Mouse (Mus musculus): ENCODE measurements at regions not wholly inside any gene's neighbourhood (a gene's known extent, or its start where the extent isn't known, plus 50 kb on each side); places are given as distances from the start of the nearest gene placed in this dataset.

GRCm38 (mm10) chr16:29950791-29951190, 113.4 kb upstream of the Hes1 start:
- Histone ChIP-seq H3K27ac (ENCODE audit: insufficient read depth, low read depth) (no peak overlapping the region), H3K79me2 (replicated peaks; ENCODE audit: control insufficient read depth, extremely low read depth, insufficient read depth, poor library complexity, severe bottlenecking) (no peaks in the 10 kb centered on the region), H3K4me2 (ENCODE audit: insufficient read depth, low read depth, poor library complexity, severe bottlenecking) (no peak overlapping the region), H3K9me3 (replicated peaks; ENCODE audit: low read length) (no peaks in the 10 kb centered on the region), H3K36me3 (replicated peaks in 1 of 2; ENCODE audit: control insufficient read depth in 1 of 2, insufficient read depth in 1 of 2, low read length in 1 of 2) (no peaks in the 10 kb centered on the region), H3K27me3 (replicated peaks) (no peaks in the 10 kb centered on the region), H3K4me3 (replicated peaks in 1 of 3; ENCODE audit: low read depth in 2 of 3, low read length in 2 of 3, poor library complexity in 1 of 3) (no peak overlapping the region), H3K9ac (ENCODE audit: insufficient read depth, low read depth) (no peak overlapping the region), H3K4me1 (ENCODE audit: control insufficient read depth in 1 of 2, insufficient read depth in 2 of 2) (peaks cover 11 to 13% of the 10 kb centered on the region in 2 experiments)
- no peak for DNase-seq (ENCODE audit: extremely low read depth)
- dilution Hi-C loops (cut with MboI; ENCODE audit: extremely low pct_ligation_motif_present, extremely low pct_unique_long_range_greater_than_20kb, low sequenced_read_pairs): no loop called here
- no peak for TF ChIP-seq TBP (conservative IDR thresholded peaks at IDR 0.05; ENCODE audit: low read depth, low read length)
- TF ChIP-seq NRF1 (IDR thresholded peaks at IDR 0.05; ENCODE audit: low read depth, low read length): no peak
- TF ChIP-seq RAD21 (IDR thresholded peaks at IDR 0.05; ENCODE audit: low read depth, low read length): no peak
- no peak for TF ChIP-seq RCOR1 (conservative IDR thresholded peaks at IDR 0.05; ENCODE audit: low read depth, low read length)
- no peak for TF ChIP-seq MAFK (IDR thresholded peaks at IDR 0.05; ENCODE audit: insufficient replicate concordance, low read length)
- TF ChIP-seq MYC (IDR thresholded peaks at IDR 0.05; ENCODE audit: low read depth, low read length): no peak
- in situ Hi-C loops (cut with MboI; ENCODE audit: low pct_ligation_motif_present, low pct_unique_long_range_greater_than_20kb, low sequenced_read_pairs): no loop called here

- no peak overlapping the region for H3K27ac ChIP-seq (ENCODE audit: insufficient read depth, low read depth)
- in situ Hi-C loops (cut with MboI; ENCODE audit: low pct_ligation_motif_present, low pct_unique_long_range_greater_than_20kb, low sequenced_read_pairs): no loop called here
- H3K36me3 ChIP-seq (replicated peaks in 1 of 2; ENCODE audit: control insufficient read depth in 1 of 2, insufficient read depth in 1 of 2, low read length in 1 of 2): no peaks in the 10 kb centered on the region
- DNase-seq (ENCODE audit: extremely low read depth): no peak
- dilution Hi-C loops (cut with MboI; ENCODE audit: extremely low pct_ligation_motif_present, extremely low pct_unique_long_range_greater_than_20kb, low sequenced_read_pairs): no loop called here
- no peak overlapping the region for H3K4me2 ChIP-seq (ENCODE audit: insufficient read depth, low read depth, poor library complexity, severe bottlenecking)
- no peaks in the 10 kb centered on the region for H3K4me1 ChIP-seq (ENCODE audit: control insufficient read depth in 1 of 2, insufficient read depth in 2 of 2)
- TF ChIP-seq KAT2A (IDR thresholded peaks at IDR 0.05; ENCODE audit: insufficient replicate concordance, low read length): no peak
- no peak for TF ChIP-seq HCFC1 (IDR thresholded peaks at IDR 0.05; ENCODE audit: low read depth, low read length)
- no peak for TF ChIP-seq TCF12 (IDR thresholded peaks at IDR 0.05; ENCODE audit: low read depth, low read length)
- TF ChIP-seq BHLHE40 (IDR thresholded peaks at IDR 0.05; ENCODE audit: low read depth, low read length): no peak
- TF ChIP-seq MXI1 (IDR thresholded peaks at IDR 0.05; ENCODE audit: low read depth, low read length): no peak
- TF ChIP-seq ZNF384 (IDR thresholded peaks at IDR 0.05; ENCODE audit: low read depth, low read length): no peak
- TF ChIP-seq GABPA (IDR thresholded peaks at IDR 0.05; ENCODE audit: insufficient replicate concordance, low read depth, low read length): no peak
- H3K27me3 ChIP-seq (replicated peaks): no peaks in the 10 kb centered on the region
- no peaks in the 10 kb centered on the region for H3K9me3 ChIP-seq (replicated peaks; ENCODE audit: low read length)
- H3K9ac ChIP-seq (ENCODE audit: insufficient read depth, low read depth): no peak overlapping the region
- no peaks in the 10 kb centered on the region for H3K79me2 ChIP-seq (replicated peaks; ENCODE audit: control insufficient read depth, extremely low read depth, insufficient read depth, poor library complexity, severe bottlenecking)
- no peak overlapping the region for H3K4me3 ChIP-seq (replicated peaks in 1 of 3; ENCODE audit: low read depth in 2 of 3, low read length in 2 of 3, poor library complexity in 1 of 3)
Observed at GRCm38 (mm10) chr16:29954700-29955099, 109.5 kb upstream of the Hes1 start.

GRCm38 (mm10) chr16:29956904-29957303, 107.3 kb upstream of the Hes1 start:
- Histone ChIP-seq H3K79me2 (replicated peaks; ENCODE audit: control insufficient read depth, extremely low read depth, insufficient read depth, poor library complexity, severe bottlenecking) (no peaks in the 10 kb centered on the region), H3K4me3 (replicated peaks in 1 of 3; ENCODE audit: low read depth in 2 of 3, low read length in 2 of 3, poor library complexity in 1 of 3) (no peak overlapping the region), H3K9me3 (replicated peaks; ENCODE audit: low read length) (no peaks in the 10 kb centered on the region), H3K36me3 (replicated peaks in 1 of 2; ENCODE audit: control insufficient read depth in 1 of 2, insufficient read depth in 1 of 2, low read length in 1 of 2) (no peaks in the 10 kb centered on the region), H3K9ac (ENCODE audit: insufficient read depth, low read depth) (no peak overlapping the region), H3K4me1 (ENCODE audit: control insufficient read depth in 1 of 2, insufficient read depth in 2 of 2) (no peaks in the 10 kb centered on the region), H3K27me3 (replicated peaks) (no peaks in the 10 kb centered on the region), H3K27ac (ENCODE audit: insufficient read depth, low read depth) (no peak overlapping the region), H3K4me2 (ENCODE audit: insufficient read depth, low read depth, poor library complexity, severe bottlenecking) (no peak overlapping the region)
- dilution Hi-C loops (cut with MboI; ENCODE audit: extremely low pct_ligation_motif_present, extremely low pct_unique_long_range_greater_than_20kb, low sequenced_read_pairs): no loop called here
- TF ChIP-seq CHD1 (IDR thresholded peaks at IDR 0.05; ENCODE audit: low read depth, low read length) (no peak), HCFC1 (IDR thresholded peaks at IDR 0.05; ENCODE audit: low read depth, low read length) (no peak), TCF12 (IDR thresholded peaks at IDR 0.05; ENCODE audit: low read depth, low read length) (no peak), CTCF (conservative IDR thresholded peaks at IDR 0.05 in 1 of 2, IDR thresholded peaks at IDR 0.05 in 1 of 2; ENCODE audit: low read depth in 2 of 2, low read length in 2 of 2) (no peak), MXI1 (IDR thresholded peaks at IDR 0.05; ENCODE audit: low read depth, low read length) (no peak), NRF1 (IDR thresholded peaks at IDR 0.05; ENCODE audit: low read depth, low read length) (no peak), MEF2A (IDR thresholded peaks at IDR 0.05; ENCODE audit: borderline replicate concordance, low read depth, low read length) (no peak), ZC3H11A (IDR thresholded peaks at IDR 0.05; ENCODE audit: low read depth, low read length) (no peak), KAT2A (IDR thresholded peaks at IDR 0.05; ENCODE audit: insufficient replicate concordance, low read length) (no peak), CHD2 (IDR thresholded peaks at IDR 0.05; ENCODE audit: low read length) (no peak), MAZ (IDR thresholded peaks at IDR 0.05; ENCODE audit: low read depth, low read length) (no peak), PAX5 (IDR thresholded peaks at IDR 0.05; ENCODE audit: low read length) (no peak), GABPA (IDR thresholded peaks at IDR 0.05; ENCODE audit: insufficient replicate concordance, low read depth, low read length) (no peak)
- no peak for DNase-seq (ENCODE audit: extremely low read depth)
- in situ Hi-C loops (cut with MboI; ENCODE audit: low pct_ligation_motif_present, low pct_unique_long_range_greater_than_20kb, low sequenced_read_pairs): no loop called here

Data from CH12.LX (cell line).